Mouse (Mus musculus): ENCODE measurements around the gene Slc26a5. TPM values are rescaled to one million over a fixed set of nuclear protein-coding genes. Genes with fewer than 3 reads are reported as not detected.

Slc26a5 gene
- polyA plus RNA-seq, 1 experiment, result not detected

DNA sequence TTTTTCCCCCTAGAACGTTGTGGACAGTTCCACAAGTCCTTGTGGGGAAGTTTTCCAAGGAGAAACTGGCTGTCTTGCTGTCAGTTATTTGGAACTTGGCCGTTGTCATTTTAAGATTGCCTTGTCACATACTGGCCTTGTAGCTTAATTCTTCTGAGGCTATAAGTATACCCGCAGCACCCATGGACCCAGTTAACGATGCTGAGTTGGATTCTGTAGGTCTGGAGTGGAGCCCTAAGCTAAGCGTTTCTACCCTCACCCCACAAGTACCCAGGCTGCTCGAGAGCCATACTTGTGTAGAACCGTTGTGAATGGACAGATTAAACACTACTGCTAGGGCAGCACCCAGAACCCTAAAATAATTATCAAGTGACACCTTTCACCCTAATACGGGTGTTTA is 1.3 kb upstream of the Slc26a5 start:
- Histone ChIP-seq H3K4me3 (replicated peaks; ENCODE audit: extremely low read depth, low read depth, low read length) (no peak overlapping the region), H3K4me1 (ENCODE audit: control insufficient read depth, insufficient read depth, low read length) (no peaks in the 10 kb centered on the region)
- no peak for DNase-seq
- TF ChIP-seq POLR2A (IDR thresholded peaks at IDR 0.05; ENCODE audit: borderline replicate concordance, extremely low read depth, low read depth, low read length), result no peak
- TF ChIP-seq CTCF (IDR thresholded peaks at IDR 0.05; ENCODE audit: insufficient read depth, low read length), result no peak
- WGBS, result 60% methylated on average over 8 of the region's 8 CpGs

DNA sequence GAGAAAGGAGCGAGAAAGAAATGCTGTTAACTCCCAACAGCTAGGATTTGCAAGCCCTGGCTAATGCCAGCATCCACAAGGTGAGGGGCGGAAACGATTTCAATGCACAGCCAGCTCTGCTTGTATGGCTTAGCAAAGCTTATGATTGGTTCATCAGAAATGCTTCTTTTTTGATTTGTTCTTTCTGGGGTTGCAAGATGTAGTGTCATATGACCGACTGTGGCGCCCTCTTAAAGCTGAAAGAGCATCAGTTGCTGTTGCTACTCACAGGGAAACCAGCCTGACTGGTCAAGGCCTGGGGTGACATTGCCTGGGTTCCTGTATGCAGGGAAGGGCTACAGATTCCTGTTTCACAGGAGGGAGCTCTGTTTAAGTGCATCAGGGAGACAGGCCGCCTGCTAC is 908 bp upstream of the Slc26a5 start:
- no peak overlapping the region for H3K4me3 ChIP-seq (replicated peaks; ENCODE audit: extremely low read depth, low read depth, low read length)
- no peaks in the 10 kb centered on the region for H3K4me1 ChIP-seq (ENCODE audit: control insufficient read depth, insufficient read depth, low read length)
- 22% methylated on average over 6 of the region's 6 CpGs for WGBS
- DNase-seq, result peak; percentile 2
- TF ChIP-seq CTCF (IDR thresholded peaks at IDR 0.05; ENCODE audit: insufficient read depth, low read length) (no peak), POLR2A (IDR thresholded peaks at IDR 0.05; ENCODE audit: borderline replicate concordance, extremely low read depth, low read depth, low read length) (no peak)

DNA sequence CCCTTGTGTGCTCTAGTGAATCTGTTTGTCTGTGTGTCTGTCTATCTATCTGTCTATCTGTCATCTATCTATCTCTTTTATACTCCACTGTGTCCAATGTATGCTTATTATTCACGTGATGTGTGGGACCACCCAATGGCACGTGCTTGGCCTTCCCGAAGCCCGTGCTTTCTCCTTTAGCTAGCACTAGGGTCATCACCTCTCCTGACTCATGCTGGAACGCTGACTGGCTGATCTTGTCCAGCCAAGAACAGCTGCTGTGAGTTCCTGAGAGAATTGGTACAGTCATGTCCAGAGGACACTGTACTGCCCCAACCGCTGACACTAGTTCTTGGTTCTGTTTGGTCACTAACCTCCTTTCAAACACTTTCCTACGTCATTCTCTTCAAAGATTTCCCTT is 6.8 kb downstream of the Slc26a5 start:
- DNase-seq, result no peak
- H3K4me1 ChIP-seq (ENCODE audit: control insufficient read depth, insufficient read depth, low read length), result no peaks in the 10 kb centered on the region
- H3K4me3 ChIP-seq (replicated peaks; ENCODE audit: extremely low read depth, low read depth, low read length), result no peak overlapping the region
- TF ChIP-seq POLR2A (IDR thresholded peaks at IDR 0.05; ENCODE audit: borderline replicate concordance, extremely low read depth, low read depth, low read length), result no peak
- TF ChIP-seq CTCF (IDR thresholded peaks at IDR 0.05; ENCODE audit: insufficient read depth, low read length), result no peak
- WGBS, result 77% methylated on average over 7 of the region's 7 CpGs

DNA sequence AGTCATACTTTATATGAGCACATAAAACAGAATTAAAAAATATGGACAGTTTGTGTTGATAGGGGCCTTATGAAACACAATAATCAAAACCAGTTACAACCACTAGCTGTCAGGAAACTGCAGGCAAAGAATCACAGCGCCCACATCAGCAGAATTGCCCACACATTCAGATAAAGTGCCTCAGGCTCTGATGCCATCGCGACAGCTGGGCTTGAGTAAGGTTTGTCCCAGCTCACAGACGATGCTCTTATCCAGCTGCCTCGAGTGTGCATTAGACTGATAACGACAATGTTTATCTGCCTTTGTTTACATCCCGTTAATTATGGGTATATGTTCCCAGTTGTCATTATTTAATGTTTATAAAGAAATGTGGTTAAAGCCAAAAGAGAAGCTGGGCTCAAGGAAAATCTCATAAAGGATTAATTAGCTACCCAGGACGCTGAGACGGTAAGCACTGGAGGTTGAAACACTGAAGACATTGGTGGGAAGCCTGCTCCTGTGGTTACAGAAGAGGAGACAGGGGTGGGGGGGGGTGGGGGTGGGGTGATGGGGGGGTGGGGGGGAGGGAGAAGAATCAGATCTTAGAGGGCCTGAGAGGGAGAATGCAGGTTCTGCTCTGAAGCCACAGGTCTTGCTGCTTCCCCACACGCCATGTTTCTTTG is 13.6 kb downstream of the Slc26a5 start:
- H3K4me1 ChIP-seq (ENCODE audit: control insufficient read depth, insufficient read depth, low read length), result no peaks in the 10 kb centered on the region
- no peak overlapping the region for H3K4me3 ChIP-seq (replicated peaks; ENCODE audit: extremely low read depth, low read depth, low read length)
- 28% methylated on average over 10 of the region's 10 CpGs for whole genome bisulfite sequencing
- TF ChIP-seq CTCF (IDR thresholded peaks at IDR 0.05; ENCODE audit: insufficient read depth, low read length), result no peak
- TF ChIP-seq POLR2A (IDR thresholded peaks at IDR 0.05; ENCODE audit: borderline replicate concordance, extremely low read depth, low read depth, low read length), result no peak
- DNase-seq, result no peak

DNA sequence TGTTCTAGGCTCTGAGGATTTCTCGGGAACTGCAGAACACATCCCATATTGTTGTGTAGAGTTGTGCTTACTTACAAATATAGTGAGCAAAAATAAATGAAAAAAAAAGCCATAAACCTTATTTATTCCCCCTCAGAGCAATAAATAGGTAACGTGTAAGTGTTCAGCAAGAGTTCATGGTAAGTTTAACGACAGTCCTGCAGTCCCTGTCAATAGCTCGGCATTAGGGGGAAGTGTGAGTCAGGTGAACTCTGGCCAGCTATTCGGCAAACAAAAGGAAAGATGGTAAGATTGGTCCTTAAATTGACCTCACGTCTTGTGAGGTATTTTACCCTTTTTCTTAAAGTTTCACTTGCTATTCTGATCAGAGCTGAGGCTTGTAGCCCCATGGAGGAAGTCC is 18.0 kb downstream of the Slc26a5 start:
- Histone ChIP-seq H3K4me3 (replicated peaks; ENCODE audit: extremely low read depth, low read depth, low read length) (no peak overlapping the region), H3K4me1 (ENCODE audit: control insufficient read depth, insufficient read depth, low read length) (no peaks in the 10 kb centered on the region)
- WGBS, result 62% methylated on average over 6 of the region's 6 CpGs
- no peak for TF ChIP-seq POLR2A (IDR thresholded peaks at IDR 0.05; ENCODE audit: borderline replicate concordance, extremely low read depth, low read depth, low read length)
- no peak for DNase-seq

DNA sequence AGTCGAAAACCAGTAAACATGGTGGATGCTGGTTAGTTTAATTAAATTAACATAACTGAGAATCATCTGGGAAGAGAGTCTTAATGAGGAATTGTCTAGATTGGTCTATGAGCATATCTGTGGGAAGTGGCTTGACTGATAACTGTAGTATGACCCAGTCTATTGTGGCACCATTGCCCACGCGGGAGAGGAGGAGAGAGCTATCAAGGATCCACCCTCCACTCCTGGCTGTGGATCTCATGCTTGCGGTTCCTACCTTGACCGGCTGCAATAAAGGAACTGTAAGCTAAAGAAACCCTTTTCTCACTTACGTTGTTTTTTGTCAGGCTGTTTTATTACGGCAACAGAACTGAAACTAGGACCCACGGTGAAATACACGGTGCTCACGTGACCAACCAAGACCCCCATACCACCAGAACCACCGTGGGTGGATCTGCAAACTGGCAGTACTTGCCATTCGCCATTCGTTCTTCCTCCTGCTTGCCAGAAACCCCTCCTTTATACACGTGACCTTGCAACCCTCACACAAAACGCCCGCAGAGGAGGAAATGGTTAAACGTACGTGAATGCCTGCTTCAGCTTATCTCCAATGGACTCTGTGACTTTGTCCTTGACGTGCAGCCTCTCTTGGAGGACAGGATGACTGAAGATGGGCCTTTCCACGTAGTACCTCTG is 18.7 kb downstream of the Slc26a5 start:
- WGBS, result 68% methylated on average over 20 of the region's 20 CpGs
- TF ChIP-seq CTCF (IDR thresholded peaks at IDR 0.05; ENCODE audit: insufficient read depth, low read length) (no peak), POLR2A (IDR thresholded peaks at IDR 0.05; ENCODE audit: borderline replicate concordance, extremely low read depth, low read depth, low read length) (no peak)
- Histone ChIP-seq H3K4me3 (replicated peaks; ENCODE audit: extremely low read depth, low read depth, low read length) (no peak overlapping the region), H3K4me1 (ENCODE audit: control insufficient read depth, insufficient read depth, low read length) (no peaks in the 10 kb centered on the region)
- DNase-seq, result no peak

DNA sequence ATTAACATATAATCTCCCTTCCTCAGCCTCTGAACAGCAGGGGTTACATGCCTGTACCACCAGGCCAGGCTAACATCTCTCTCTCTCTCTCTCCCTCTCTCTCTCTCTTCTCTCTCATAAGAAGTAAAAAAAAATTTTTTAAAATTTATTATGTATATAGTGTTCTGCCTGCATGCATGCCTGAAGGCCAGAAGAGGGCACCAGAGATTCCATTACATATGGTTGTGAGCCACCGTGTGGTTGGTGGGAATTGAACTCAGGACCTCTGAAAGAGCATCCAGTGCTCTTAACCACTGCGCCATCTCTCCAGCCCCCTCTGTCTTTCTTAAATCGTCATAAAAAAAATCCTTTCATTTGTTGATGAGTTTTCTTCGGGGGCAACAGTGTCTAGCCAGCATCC is 20.7 kb downstream of the Slc26a5 start:
- 70% methylated on average over 4 of the region's 4 CpGs for WGBS

DNA sequence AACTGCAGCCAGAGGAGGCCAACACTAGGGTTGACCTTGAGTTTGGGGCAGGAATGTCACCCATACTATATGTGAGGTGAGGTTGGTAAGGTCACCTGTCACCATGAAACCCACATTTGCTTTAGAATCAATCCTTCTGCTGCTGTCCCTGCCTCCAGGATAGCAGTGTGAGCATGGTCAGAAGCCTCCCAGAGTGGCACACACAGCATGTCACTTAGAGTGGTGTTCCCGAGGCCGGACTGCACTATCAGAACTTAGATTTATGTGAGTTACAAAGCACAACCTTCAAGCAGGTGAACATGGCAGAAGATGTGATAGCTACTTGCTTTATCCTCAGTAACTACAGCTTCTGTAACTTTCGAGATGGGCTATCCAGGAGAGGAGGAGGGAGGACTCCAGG is 33.6 kb downstream of the Slc26a5 start:
- H3K4me3 ChIP-seq (replicated peaks; ENCODE audit: extremely low read depth, low read depth, low read length), result no peak overlapping the region
- TF ChIP-seq POLR2A (IDR thresholded peaks at IDR 0.05; ENCODE audit: borderline replicate concordance, extremely low read depth, low read depth, low read length) (no peak), CTCF (IDR thresholded peaks at IDR 0.05; ENCODE audit: insufficient read depth, low read length) (no peak)
- DNase-seq, result no peak
- 70% methylated on average over 3 of the region's 3 CpGs for WGBS
- no peaks in the 10 kb centered on the region for H3K4me1 ChIP-seq (ENCODE audit: control insufficient read depth, insufficient read depth, low read length)

More for the DNA sequence above, 20.7 kb downstream of the Slc26a5 start:
- no peaks in the 10 kb centered on the region for H3K4me1 ChIP-seq (ENCODE audit: control insufficient read depth, insufficient read depth, low read length)
- TF ChIP-seq CTCF (IDR thresholded peaks at IDR 0.05; ENCODE audit: insufficient read depth, low read length) (peak; percentile 23; the same call in 1 of the 2 replicates), POLR2A (IDR thresholded peaks at IDR 0.05; ENCODE audit: borderline replicate concordance, extremely low read depth, low read depth, low read length) (no peak)
- DNase-seq, result no peak
- no peak overlapping the region for H3K4me3 ChIP-seq (replicated peaks; ENCODE audit: extremely low read depth, low read depth, low read length)

DNA sequence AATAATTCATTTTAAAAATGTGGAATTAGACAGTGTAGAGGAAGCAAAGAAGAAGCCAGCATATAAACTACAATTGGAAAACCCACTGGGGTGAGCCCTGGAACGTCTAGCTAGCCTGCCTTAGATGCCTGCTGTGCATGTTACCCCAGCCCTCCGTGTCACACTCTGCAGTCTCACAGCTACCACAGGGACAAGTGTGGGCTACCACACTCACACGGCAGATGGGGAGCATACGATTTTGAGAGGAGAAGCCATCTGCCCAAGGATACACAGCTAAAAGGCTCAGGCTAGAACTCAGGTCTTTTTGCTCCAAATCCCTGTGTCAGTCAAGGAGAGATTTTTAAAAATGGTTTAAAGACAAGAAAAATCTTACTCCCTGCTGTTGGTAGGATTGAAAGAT is 36.5 kb downstream of the Slc26a5 start:
- no peak for TF ChIP-seq CTCF (IDR thresholded peaks at IDR 0.05; ENCODE audit: insufficient read depth, low read length)
- TF ChIP-seq POLR2A (IDR thresholded peaks at IDR 0.05; ENCODE audit: borderline replicate concordance, extremely low read depth, low read depth, low read length), result no peak
- WGBS, result 64% methylated on average over 4 of the region's 4 CpGs
- Histone ChIP-seq H3K4me3 (replicated peaks; ENCODE audit: extremely low read depth, low read depth, low read length) (no peak overlapping the region), H3K4me1 (ENCODE audit: control insufficient read depth, insufficient read depth, low read length) (no peaks in the 10 kb centered on the region)
- no peak for DNase-seq

DNA sequence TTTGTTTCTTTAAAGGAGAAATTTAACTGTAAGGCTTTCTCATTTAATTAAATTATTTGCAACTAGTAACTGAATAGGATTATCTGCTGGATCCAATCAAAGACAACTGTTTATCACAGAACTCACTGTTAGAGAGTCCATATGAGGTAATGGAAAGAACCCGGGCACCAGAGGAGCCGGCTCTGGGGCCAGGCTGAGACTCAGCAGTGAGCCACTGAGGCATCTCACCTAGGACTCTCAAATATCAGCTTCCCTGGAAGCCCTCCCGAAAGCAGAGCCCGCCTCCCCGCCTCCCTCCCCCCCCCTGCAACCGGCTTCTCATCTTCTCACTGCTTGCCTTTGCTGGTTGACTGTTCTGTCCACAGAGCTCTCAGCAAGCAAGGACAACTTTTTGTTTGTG is 37.8 kb downstream of the Slc26a5 start:
- TF ChIP-seq CTCF (IDR thresholded peaks at IDR 0.05; ENCODE audit: insufficient read depth, low read length), result no peak
- TF ChIP-seq POLR2A (IDR thresholded peaks at IDR 0.05; ENCODE audit: borderline replicate concordance, extremely low read depth, low read depth, low read length), result no peak
- WGBS, result 12% methylated on average over 6 of the region's 6 CpGs
- DNase-seq, result no peak
- no peak overlapping the region for H3K4me3 ChIP-seq (replicated peaks; ENCODE audit: extremely low read depth, low read depth, low read length)
- no peaks in the 10 kb centered on the region for H3K4me1 ChIP-seq (ENCODE audit: control insufficient read depth, insufficient read depth, low read length)
